Mouse (Mus musculus) kidney, embryonic 15.5 days (tissue): ENCODE data around the gene Camsap2. TPM values are rescaled to one million over a fixed set of nuclear protein-coding genes. Genes with fewer than 3 reads are reported as not detected.
A peak's percentile ranks its signal among the peaks of the same experiment; 100 is the strongest.

Source experiments
- ATAC-seq: fragments of 200-750 bp; cut with Nextera tagmentation; replicated peaks from 2 replicates; pipeline ENCODE4 v1.8.0; 2017; ENCODE audit warnings: moderate TSS enrichment; ENCODE audit not compliant: low FRiP score
- H3K27ac ChIP-seq: fragments of 300-500 bp; sonication (generic); 2 replicates; pipeline ENCODE4 v1.5.1; 2015; ENCODE audit warnings: mild to moderate bottlenecking, inconsistent platforms
- H3K27me3 ChIP-seq: fragments of 300-500 bp; sonication (generic); 2 replicates; pipeline ENCODE4 v1.6.1; 2015; ENCODE audit warnings: inconsistent platforms
- H3K36me3 ChIP-seq: fragments of 300-500 bp; sonication (generic); 2 replicates; pipeline ENCODE4 v1.6.1; 2015; ENCODE audit warnings: inconsistent platforms
- H3K4me1 ChIP-seq: fragments of 300-500 bp; sonication (generic); 2 replicates; pipeline ENCODE4 v1.6.1; 2015; ENCODE audit warnings: inconsistent platforms
- H3K4me2 ChIP-seq: fragments of 300-500 bp; sonication (generic); 2 replicates; pipeline ENCODE4 v1.6.1; 2015; ENCODE audit warnings: moderate library complexity, mild to moderate bottlenecking, inconsistent platforms
- H3K4me3 ChIP-seq: fragments of 300-500 bp; sonication (generic); replicated peaks from 2 replicates; pipeline ENCODE4 v1.5.1; 2015; ENCODE audit warnings: mild to moderate bottlenecking, inconsistent platforms
- H3K9ac ChIP-seq: fragments of 300-500 bp; sonication (generic); 2 replicates; pipeline ENCODE4 v1.6.1; 2015; ENCODE audit warnings: mild to moderate bottlenecking, inconsistent platforms
- H3K9me3 ChIP-seq: fragments of 300-500 bp; sonication (generic); replicated peaks from 2 replicates; pipeline ENCODE4 v1.6.1; 2016; ENCODE audit warnings: inconsistent platforms
- WGBS: fragments of 180-500 bp; shearing (Covaris S2); methylation state at CpG from one replicate; pipeline ENCODE4 v1.1.7; 2015; ENCODE audit warnings: mixed read lengths; 5-methylcytosine and 5-hydroxymethylcytosine counted together
- polyA plus RNA-seq: library from polyadenylated mRNA; unstranded; fragments of >200 nt; fragmentation: Nextera tagmentation; extraction: Ambion mirVana; gene quantifications from 2 replicates; pipeline ENCODE4 v1.2.1, GENCODE M21; 2015

Gene Camsap2
- polyA plus RNA-seq, 1 experiment from 2014 or later = 9.9 TPM

DNA sequence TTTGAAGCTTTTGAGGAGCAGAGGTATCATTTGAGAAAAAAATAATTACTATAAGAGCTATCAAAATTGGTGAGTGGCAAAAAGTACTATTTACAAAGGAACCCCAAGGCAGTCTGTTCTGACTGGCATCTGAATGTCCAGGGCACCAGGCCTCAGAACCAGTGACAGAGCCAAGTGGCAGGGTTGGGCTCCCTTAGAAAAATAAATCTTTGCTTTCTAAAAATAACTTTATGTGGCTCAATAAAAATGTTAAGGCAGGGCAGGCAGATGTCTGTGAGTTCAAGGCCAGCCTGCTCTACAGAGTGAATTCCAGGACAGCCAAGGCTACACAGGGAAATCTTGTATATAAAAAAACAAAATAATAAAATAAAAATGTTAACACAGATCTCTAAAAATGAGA lies 51.9 kb downstream of the Camsap2 start:
- no peak overlapping the region for H3K4me2 ChIP-seq
- ATAC-seq = no peak
- no peak overlapping the region for H3K9ac ChIP-seq

DNA sequence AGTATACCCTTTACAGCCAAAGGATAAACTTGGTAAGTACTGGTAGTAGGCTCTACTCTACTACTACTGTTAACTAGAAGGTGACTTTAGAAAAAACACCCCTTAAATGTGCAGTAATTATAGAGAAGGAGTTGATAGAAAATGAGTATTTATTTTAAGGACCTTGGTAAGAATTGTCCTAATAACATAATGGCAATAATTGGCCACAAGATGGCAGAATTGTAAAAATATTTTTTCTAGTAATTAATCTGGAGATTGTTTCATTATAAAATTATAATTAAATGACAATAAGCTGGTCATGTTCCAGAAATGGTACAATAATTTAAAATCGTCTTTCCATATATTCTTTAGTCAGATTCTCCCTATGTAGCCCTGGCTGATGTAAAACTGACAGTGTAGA lies 56.1 kb downstream of the Camsap2 start:
- H3K4me2 ChIP-seq = no peak overlapping the region
- no peaks in the 10 kb centered on the region for H3K27me3 ChIP-seq
- H3K4me3 ChIP-seq = no peak overlapping the region
- WGBS = 72% methylated on average over 1 of the region's 1 CpGs
- no peak overlapping the region for H3K27ac ChIP-seq
- H3K4me1 ChIP-seq = no peaks in the 10 kb centered on the region
- H3K9me3 ChIP-seq = no peaks in the 10 kb centered on the region
- no peak for ATAC-seq
- H3K9ac ChIP-seq = no peak overlapping the region
- peaks cover 25% of the 10 kb centered on the region for H3K36me3 ChIP-seq

More for the DNA sequence above, 51.9 kb downstream of the Camsap2 start:
- Histone ChIP-seq H3K4me3 (no peak overlapping the region), H3K27me3 (no peaks in the 10 kb centered on the region), H3K9me3 (no peaks in the 10 kb centered on the region), H3K27ac (no peak overlapping the region), H3K36me3 (peaks cover 12% of the 10 kb centered on the region; the same call in 1 of the 2 replicates), H3K4me1 (no peaks in the 10 kb centered on the region)

DNA sequence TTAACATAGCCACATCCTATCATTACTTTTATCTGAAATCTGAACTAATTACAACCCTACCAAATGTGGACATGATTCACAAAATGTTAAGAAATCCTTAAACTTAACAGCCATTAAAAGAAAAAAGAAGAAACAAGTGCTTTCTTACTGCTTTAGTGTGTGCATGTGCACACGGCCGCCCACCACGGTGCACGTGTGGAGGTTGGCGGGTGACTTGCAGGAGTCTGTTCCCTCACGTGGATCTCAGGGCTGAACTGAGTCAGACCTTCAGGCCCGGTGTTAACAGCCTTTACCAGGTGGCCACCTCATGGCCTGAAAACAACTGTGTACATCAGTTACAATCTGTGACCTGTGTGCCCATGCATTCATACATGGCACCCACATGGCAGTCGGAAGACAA lies 68.5 kb downstream of the Camsap2 start:
- no peaks in the 10 kb centered on the region for H3K4me1 ChIP-seq
- ATAC-seq = no peak
- no peaks in the 10 kb centered on the region for H3K27me3 ChIP-seq
- H3K27ac ChIP-seq = no peak overlapping the region
- H3K9me3 ChIP-seq = no peaks in the 10 kb centered on the region
- H3K9ac ChIP-seq = no peak overlapping the region
- H3K36me3 ChIP-seq = peaks cover 93% of the 10 kb centered on the region
- 90% methylated on average over 8 of the region's 8 CpGs for WGBS
- no peak overlapping the region for H3K4me2 ChIP-seq
- no peak overlapping the region for H3K4me3 ChIP-seq

DNA sequence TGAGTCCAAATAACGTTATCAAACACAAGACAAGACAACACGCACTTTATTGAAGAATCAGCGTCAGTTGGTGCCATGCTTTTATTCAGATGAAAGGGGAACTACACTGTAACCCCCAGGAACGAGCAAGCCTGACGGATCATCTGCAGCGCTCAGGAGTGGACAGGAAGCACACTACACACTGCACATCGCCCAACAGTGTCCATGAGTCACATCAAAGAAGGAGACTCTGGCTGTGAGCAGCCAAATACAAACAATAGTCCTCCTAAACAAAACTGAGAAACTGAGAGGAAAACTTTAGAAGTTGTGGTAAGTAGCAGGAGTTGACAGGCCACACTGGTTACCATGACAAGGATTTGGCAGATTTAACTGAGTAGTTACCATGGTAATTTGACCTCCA lies 77.7 kb downstream of the Camsap2 start:
- Histone ChIP-seq H3K9me3 (no peaks in the 10 kb centered on the region), H3K4me2 (no peak overlapping the region), H3K9ac (no peak overlapping the region), H3K4me1 (no peaks in the 10 kb centered on the region), H3K27me3 (peaks cover 2% of the 10 kb centered on the region), H3K4me3 (no peak overlapping the region), H3K36me3 (peaks cover 38% of the 10 kb centered on the region), H3K27ac (no peak overlapping the region)
- WGBS = 82% methylated on average over 7 of the region's 7 CpGs
- no peak for ATAC-seq

DNA sequence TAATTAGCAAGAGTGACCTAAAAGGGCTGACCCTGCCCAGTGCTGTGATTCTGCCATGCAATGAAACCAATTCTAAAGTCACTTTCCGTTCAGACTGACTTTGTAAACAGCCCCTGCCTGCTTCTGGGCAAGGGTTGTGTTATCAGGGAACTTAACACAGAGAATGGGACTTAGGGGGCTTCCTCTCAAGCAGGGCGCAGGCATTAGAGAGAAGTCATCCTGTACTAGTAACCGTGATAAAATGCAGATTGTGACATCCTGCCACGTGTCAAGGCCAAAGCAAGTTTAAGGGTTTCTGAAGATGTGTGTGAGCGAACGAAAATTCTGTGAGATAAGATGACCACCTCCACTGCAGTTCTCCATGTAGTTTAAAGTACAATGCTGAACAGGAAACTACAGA lies 79.8 kb downstream of the Camsap2 start:
- Histone ChIP-seq H3K27me3 (peaks cover 22% of the 10 kb centered on the region), H3K9me3 (no peaks in the 10 kb centered on the region), H3K9ac (no peak overlapping the region), H3K4me2 (no peak overlapping the region), H3K4me1 (no peaks in the 10 kb centered on the region), H3K4me3 (no peak overlapping the region), H3K36me3 (peaks cover 17% of the 10 kb centered on the region), H3K27ac (no peak overlapping the region)
- no peak for ATAC-seq
- 53% methylated on average over 6 of the region's 6 CpGs for WGBS

DNA sequence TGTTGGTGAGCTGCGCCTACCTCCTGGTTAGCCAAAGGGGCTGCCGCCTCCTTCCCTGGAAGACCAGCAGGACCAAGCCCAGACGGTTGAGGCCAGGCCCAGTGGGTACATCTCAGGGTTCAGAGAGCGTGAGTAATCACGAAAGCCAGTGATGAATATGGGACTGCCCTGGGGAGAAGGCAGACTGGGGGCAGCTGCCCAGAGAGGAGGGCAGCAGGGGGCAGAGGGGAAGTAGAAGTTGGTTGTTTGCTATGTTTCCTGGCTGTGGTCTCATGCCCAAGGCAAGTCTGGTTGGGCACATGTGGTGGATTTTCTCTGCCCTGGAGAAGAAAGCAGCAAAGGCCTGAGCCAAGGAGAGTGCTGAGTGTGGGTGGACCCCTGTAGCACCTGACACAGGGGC lies 82.5 kb downstream of the Camsap2 start:
- Histone ChIP-seq H3K9ac (no peak overlapping the region), H3K9me3 (no peaks in the 10 kb centered on the region), H3K4me3 (no peak overlapping the region), H3K27ac (no peak overlapping the region), H3K4me2 (no peak overlapping the region), H3K36me3 (no peaks in the 10 kb centered on the region; the same call in 1 of the 2 replicates), H3K4me1 (peaks cover 17% of the 10 kb centered on the region), H3K27me3 (peaks cover 50% of the 10 kb centered on the region)
- no peak for ATAC-seq
- WGBS = 79% methylated on average over 5 of the region's 5 CpGs

DNA sequence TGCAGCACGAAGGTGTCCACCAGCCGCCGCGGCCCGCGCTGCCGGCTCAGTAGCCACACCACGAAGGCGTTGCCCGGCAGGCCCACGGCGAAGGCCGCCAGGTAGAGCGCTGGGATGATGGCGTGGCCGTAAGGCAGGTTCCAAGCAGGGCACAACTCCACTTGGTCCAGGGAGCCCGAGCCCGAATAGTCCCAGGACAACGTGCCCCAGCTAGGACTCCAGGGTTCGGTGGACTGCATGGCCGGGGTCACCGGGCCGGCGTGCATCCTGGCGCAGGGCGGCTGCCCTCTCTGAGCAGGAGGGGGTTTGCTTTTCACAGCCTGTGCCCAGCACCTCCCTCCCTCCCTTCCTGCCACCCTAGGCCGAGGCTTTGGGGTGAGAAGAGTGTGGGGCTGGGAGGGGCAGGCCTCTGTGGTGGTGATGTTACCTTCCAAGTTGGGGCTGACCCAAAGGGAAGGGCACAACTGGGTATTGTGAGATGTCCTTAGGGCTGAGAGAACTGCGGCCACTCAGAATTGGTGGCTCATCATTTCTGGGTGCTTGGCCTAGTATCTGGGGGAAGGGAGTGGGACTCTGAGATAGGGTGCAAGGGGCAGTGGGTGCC lies 85.2 kb downstream of the Camsap2 start, which contains the start of gene Gpr25:
Gene Gpr25 (minus strand): TSS at position 239 of the 604 bp plus-strand sequence.
- H3K9me3 ChIP-seq = no peaks in the 10 kb centered on the region
- ATAC-seq = peak; percentile 44; the same call in 1 of the 2 replicates
- H3K27ac ChIP-seq = no peak within 1 kb of the TSS
- peaks cover 76% of the 10 kb centered on the region for H3K27me3 ChIP-seq
- 9% methylated on average over 28 of the region's 28 CpGs for WGBS
- peak within 1 kb of the TSS; percentile 48 for H3K9ac ChIP-seq
- peak within 1 kb of the TSS; percentile 92 for H3K4me2 ChIP-seq
- peaks cover 17% of the 10 kb centered on the region for H3K4me1 ChIP-seq
- no peaks in the 10 kb centered on the region for H3K36me3 ChIP-seq
- peak within 1 kb of the TSS; percentile 55 for H3K4me3 ChIP-seq

DNA sequence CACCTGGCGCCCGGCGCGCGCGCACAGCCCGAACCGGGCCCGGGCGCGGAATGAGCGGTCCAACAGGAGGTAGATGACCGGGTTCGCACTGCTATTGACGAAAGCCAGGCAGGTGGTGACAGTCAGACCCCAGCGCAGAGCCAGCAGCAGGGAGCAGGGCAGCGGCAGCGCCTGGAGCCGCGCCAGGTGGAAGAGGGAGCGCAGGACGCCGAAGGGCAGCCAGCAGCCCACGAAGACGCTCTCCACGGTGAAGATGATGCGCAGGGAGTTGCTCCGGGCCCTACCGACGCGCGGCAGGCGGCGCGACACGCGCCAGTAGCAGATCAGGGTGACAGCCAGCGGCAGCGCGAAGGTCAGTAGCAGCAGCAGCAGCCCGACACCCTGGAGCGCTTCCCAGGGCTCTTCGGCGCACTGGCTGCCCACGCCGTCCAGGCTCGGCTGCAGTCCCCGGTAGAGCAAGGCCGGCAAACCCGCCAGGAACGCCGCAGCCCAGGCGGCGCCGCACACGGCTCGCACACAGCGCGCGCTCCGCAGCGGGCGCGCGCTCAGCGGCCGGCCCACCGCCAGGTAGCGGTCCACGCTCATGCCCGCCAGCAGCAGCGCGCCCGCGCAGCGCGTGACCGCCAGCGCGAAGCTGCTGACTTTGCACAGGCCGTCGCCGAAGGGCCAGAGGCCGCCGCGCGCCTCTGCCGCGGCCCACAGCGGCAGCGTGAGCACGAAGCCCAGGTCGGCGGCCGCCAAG lies 85.8 kb downstream of the Camsap2 start:
- Histone ChIP-seq H3K4me3 (peak overlapping the region; percentile 55), H3K36me3 (no peaks in the 10 kb centered on the region), H3K27me3 (peaks cover 79% of the 10 kb centered on the region), H3K9me3 (no peaks in the 10 kb centered on the region), H3K27ac (no peak overlapping the region), H3K4me1 (peaks cover 17% of the 10 kb centered on the region), H3K4me2 (peak overlapping the region; percentile 92), H3K9ac (peak overlapping the region; percentile 48)
- under 1% methylated on average over 84 of the region's 95 CpGs for WGBS
- peak; percentile 75 for ATAC-seq

DNA sequence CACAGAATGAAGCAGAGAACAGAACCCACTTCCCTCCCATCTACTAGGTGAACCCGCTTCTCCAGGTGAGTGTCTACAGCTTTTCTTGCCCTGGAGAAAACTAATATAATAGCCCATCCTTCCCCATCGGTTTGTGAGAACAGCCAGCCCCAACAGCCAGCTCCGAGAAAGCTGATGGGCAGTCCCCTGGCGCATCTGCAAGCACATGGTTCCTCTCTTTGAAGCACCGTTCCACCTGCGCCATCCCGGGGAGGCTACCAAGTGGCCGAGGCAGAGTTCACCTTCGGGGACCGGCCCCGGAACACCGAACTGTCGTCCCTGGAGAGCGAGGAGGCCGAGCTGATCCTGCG lies 86.4 kb downstream of the Camsap2 start:
- 2% methylated on average over 16 of the region's 16 CpGs for WGBS

DNA sequence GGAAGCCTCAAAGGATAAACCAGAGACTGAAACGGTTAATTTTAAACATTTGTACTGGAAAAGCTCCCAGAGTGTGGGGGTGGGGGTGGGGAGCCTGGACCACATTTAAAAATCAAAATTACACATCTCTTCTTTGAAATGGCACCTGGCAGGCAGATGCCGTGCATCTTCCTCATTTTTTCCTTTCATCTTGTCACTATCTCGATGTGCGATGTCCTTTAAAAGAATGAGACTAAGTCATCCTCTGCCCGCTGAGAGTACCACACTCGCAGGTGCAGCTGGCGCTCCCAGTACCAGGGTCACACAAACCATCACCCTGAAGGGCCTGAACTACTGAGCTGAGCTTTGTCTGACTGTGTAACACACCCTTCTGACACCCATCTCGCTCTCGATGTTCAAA lies 87.4 kb downstream of the Camsap2 start:
- peaks cover 80% of the 10 kb centered on the region for H3K27me3 ChIP-seq
- ATAC-seq = no peak
- no peak overlapping the region for H3K4me3 ChIP-seq
- WGBS = 76% methylated on average over 9 of the region's 9 CpGs
- H3K27ac ChIP-seq = no peak overlapping the region
- no peaks in the 10 kb centered on the region for H3K36me3 ChIP-seq
- H3K4me2 ChIP-seq = no peak overlapping the region
- H3K9ac ChIP-seq = no peak overlapping the region
- peaks cover 17% of the 10 kb centered on the region for H3K4me1 ChIP-seq
- H3K9me3 ChIP-seq = no peaks in the 10 kb centered on the region

More for the DNA sequence above, 86.4 kb downstream of the Camsap2 start:
- peak overlapping the region; percentile 92 for H3K4me2 ChIP-seq
- H3K36me3 ChIP-seq = no peaks in the 10 kb centered on the region
- H3K27ac ChIP-seq = no peak overlapping the region
- ATAC-seq = no peak
- no peaks in the 10 kb centered on the region for H3K9me3 ChIP-seq
- peaks cover 17% of the 10 kb centered on the region for H3K4me1 ChIP-seq
- H3K9ac ChIP-seq = no peak overlapping the region
- peaks cover 80% of the 10 kb centered on the region for H3K27me3 ChIP-seq
- H3K4me3 ChIP-seq = peak overlapping the region; percentile 55

DNA sequence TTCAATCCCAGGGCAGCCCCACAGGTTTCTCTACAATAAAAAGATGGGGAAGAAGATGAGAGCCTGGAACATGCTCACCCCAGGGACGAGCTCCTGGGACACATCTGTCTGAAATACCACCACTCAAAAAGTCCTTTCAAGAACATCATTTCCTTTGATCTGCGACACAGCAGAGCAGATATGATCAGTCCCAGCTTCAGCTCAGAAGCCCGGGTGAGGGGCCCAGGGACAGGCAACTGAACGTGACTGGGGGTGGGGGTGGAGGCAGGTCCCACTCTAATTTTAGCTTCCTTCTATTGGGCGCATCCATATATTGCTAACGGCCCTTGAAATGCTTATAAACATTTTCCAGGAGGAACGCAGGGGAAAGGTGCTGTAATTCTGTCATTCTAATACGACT lies 90.2 kb downstream of the Camsap2 start:
- Histone ChIP-seq H3K4me3 (no peak overlapping the region), H3K4me2 (no peak overlapping the region), H3K27ac (no peak overlapping the region), H3K4me1 (peaks cover 13% of the 10 kb centered on the region), H3K27me3 (peaks cover 53% of the 10 kb centered on the region), H3K9me3 (no peaks in the 10 kb centered on the region), H3K9ac (no peak overlapping the region), H3K36me3 (no peaks in the 10 kb centered on the region)
- no peak for ATAC-seq
- WGBS = 32% methylated on average over 8 of the region's 8 CpGs

DNA sequence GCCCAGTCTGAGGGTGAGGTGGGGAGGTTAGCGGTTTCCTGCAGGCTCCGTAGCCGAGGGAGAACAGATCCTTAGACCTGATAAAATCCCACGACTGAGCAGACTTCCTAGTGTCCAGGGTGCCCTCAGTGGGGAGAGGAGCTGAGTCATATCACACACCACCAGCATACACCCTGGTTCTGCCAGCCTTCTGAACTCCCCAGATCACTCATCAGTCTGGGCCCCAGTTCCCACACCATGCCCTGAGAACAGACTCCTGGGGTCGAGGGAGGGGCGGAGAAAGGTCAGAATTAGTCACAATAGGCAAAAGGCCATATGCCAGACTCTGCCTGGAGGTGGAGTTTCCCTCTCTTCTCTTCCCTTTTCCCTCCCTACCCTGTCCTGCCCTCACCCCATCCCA lies 90.7 kb downstream of the Camsap2 start:
- no peak for ATAC-seq
- H3K36me3 ChIP-seq = no peaks in the 10 kb centered on the region
- H3K9me3 ChIP-seq = no peaks in the 10 kb centered on the region
- 32% methylated on average over 6 of the region's 6 CpGs for WGBS
- no peak overlapping the region for H3K4me3 ChIP-seq
- peaks cover 9% of the 10 kb centered on the region for H3K4me1 ChIP-seq
- H3K4me2 ChIP-seq = no peak overlapping the region
- peaks cover 48% of the 10 kb centered on the region for H3K27me3 ChIP-seq
- H3K27ac ChIP-seq = no peak overlapping the region
- H3K9ac ChIP-seq = no peak overlapping the region
